Mouse (Mus musculus): ENCODE results near the gene Ncf1. TPM values are rescaled to one million over a fixed set of nuclear protein-coding genes. Genes with fewer than 3 reads are reported as not detected.

The Ncf1 gene
- polyA plus RNA-seq, 1 experiment from 2014 or later, result 1.8 TPM

GRCm38 (mm10) chr5:134173206-134173605 is 56.2 kb downstream of the Ncf1 start:
- WGBS (ENCODE audit: insufficient replicate concordance), result 47% methylated on average over 4 of the region's 4 CpGs
- H3K4me2 ChIP-seq, result no peak overlapping the region
- H3K27ac ChIP-seq (ENCODE audit: low read depth, low read length), result no peak overlapping the region
- no peak for ATAC-seq (replicated peaks; ENCODE audit: insufficient number of reproducible peaks, low FRiP score, low TSS enrichment)
- H3K36me3 ChIP-seq (ENCODE audit: control insufficient read depth, insufficient read depth, low read length), result peaks cover 4% of the 10 kb centered on the region; the same call in 1 of the 2 replicates
- no peaks in the 10 kb centered on the region for H3K27me3 ChIP-seq (ENCODE audit: control insufficient read depth, insufficient read depth, low read length)
- no peak overlapping the region for H3K9ac ChIP-seq (ENCODE audit: low read depth, low read length)
- no peak overlapping the region for H3K4me3 ChIP-seq (ENCODE audit: low read depth, low read length)
- peaks cover 4% of the 10 kb centered on the region; the same call in 1 of the 2 replicates for H3K4me1 ChIP-seq (ENCODE audit: control insufficient read depth, insufficient read depth, low read length)
- H3K9me3 ChIP-seq (replicated peaks; ENCODE audit: control insufficient read depth, low read length), result no peaks in the 10 kb centered on the region

- H3K9ac ChIP-seq (ENCODE audit: low read depth, low read length), result no peak overlapping the region
- H3K9me3 ChIP-seq (replicated peaks; ENCODE audit: control insufficient read depth, low read length), result no peaks in the 10 kb centered on the region
- no peaks in the 10 kb centered on the region for H3K27me3 ChIP-seq (ENCODE audit: control insufficient read depth, insufficient read depth, low read length)
- H3K36me3 ChIP-seq (ENCODE audit: control insufficient read depth, insufficient read depth, low read length), result peaks cover 9% of the 10 kb centered on the region; the same call in 1 of the 2 replicates
- peaks cover under 1% of the 10 kb centered on the region; the same call in 1 of the 2 replicates for H3K4me1 ChIP-seq (ENCODE audit: control insufficient read depth, insufficient read depth, low read length)
- no peak overlapping the region for H3K4me2 ChIP-seq
- WGBS (ENCODE audit: insufficient replicate concordance), result 90% methylated on average over 8 of the region's 8 CpGs
- ATAC-seq (replicated peaks; ENCODE audit: insufficient number of reproducible peaks, low FRiP score, low TSS enrichment), result no peak
- H3K4me3 ChIP-seq (ENCODE audit: low read depth, low read length), result no peak overlapping the region
- H3K27ac ChIP-seq (ENCODE audit: low read depth, low read length), result no peak overlapping the region
Measured at GRCm38 (mm10) chr5:134170167-134170566, 59.3 kb downstream of the Ncf1 start.

Other genes with a start within 250 kb of the Ncf1 start
- 5.7 and 8.0 TPM in 2 replicates for gene Castor2, start 129.9 kb downstream of the Ncf1 start, polyA plus RNA-seq (2014; fragmentation: Nextera tagmentation; extraction: Ambion mirVana)
- 21.0 and 21.8 TPM in 2 replicates for gene Rcc1l, start 52.9 kb downstream of the Ncf1 start, polyA plus RNA-seq (2014; fragmentation: Nextera tagmentation; extraction: Ambion mirVana)
- gene Gtf2ird2, start 45.6 kb downstream of the Ncf1 start, polyA plus RNA-seq (2014; fragmentation: Nextera tagmentation; extraction: Ambion mirVana), result 5.3 and 6.5 TPM in 2 replicates
- gene Gtf2i, start 85.1 kb upstream of the Ncf1 start, polyA plus RNA-seq (2014; fragmentation: Nextera tagmentation; extraction: Ambion mirVana), result 136 and 137 TPM in 2 replicates
- 49.0 and 55.7 TPM in 2 replicates for gene Gtf2ird1, start 227.1 kb upstream of the Ncf1 start, polyA plus RNA-seq (2014; fragmentation: Nextera tagmentation; extraction: Ambion mirVana)